Mouse (Mus musculus) liver, embryonic 13.5 days (tissue): ENCODE results near the gene Hk1. TPM values are rescaled to one million over a fixed set of nuclear protein-coding genes. Genes with fewer than 3 reads are reported as not detected.
"Not testable (repeated sequence)": the region's sequence is repeated elsewhere in the genome, so short reads cannot be mapped to it uniquely, and the experiment has no call there.

Source experiments
- ATAC-seq: fragments of 200-750 bp; cut with Nextera tagmentation; 2 replicates; pipeline ENCODE4 v1.8.0; 2017; ENCODE audit warnings: low read depth, mild to moderate bottlenecking, moderate number of reproducible peaks, moderate library complexity
- DNase-seq: peaks from one replicate; pipeline ENCODE4 v3.0.0; 2022
- H3K27ac ChIP-seq: fragments of 300-500 bp; sonication (generic); 2 replicates; pipeline ENCODE4 v1.5.1; 2015; ENCODE audit warnings: moderate library complexity, mild to moderate bottlenecking, inconsistent platforms
- H3K27me3 ChIP-seq: fragments of 300-500 bp; sonication (generic); 2 replicates; pipeline ENCODE4 v1.6.1; 2015; ENCODE audit warnings: mild to moderate bottlenecking, inconsistent platforms
- H3K36me3 ChIP-seq: fragments of 300-500 bp; sonication (generic); 2 replicates; pipeline ENCODE4 v1.6.1; 2015; ENCODE audit warnings: mild to moderate bottlenecking, inconsistent platforms
- H3K4me1 ChIP-seq: fragments of 300-500 bp; sonication (generic); replicated peaks from 2 replicates; pipeline ENCODE4 v1.6.1; 2015; ENCODE audit warnings: inconsistent platforms
- H3K4me2 ChIP-seq: fragments of 300-500 bp; sonication (generic); 2 replicates; pipeline ENCODE4 v1.6.1; 2015; ENCODE audit warnings: inconsistent platforms, mild to moderate bottlenecking, moderate library complexity
- H3K4me3 ChIP-seq: fragments of 300-500 bp; sonication (generic); replicated peaks from 2 replicates; pipeline ENCODE4 v1.5.1; 2015; ENCODE audit warnings: mild to moderate bottlenecking, inconsistent platforms
- H3K9ac ChIP-seq: fragments of 300-500 bp; sonication (generic); 2 replicates; pipeline ENCODE4 v1.6.1; 2015; ENCODE audit warnings: mild to moderate bottlenecking, inconsistent platforms
- H3K9me3 ChIP-seq: fragments of 300-500 bp; sonication (generic); replicated peaks from 2 replicates; pipeline ENCODE4 v1.6.1; 2016; ENCODE audit warnings: inconsistent platforms
- WGBS: fragments of 180-500 bp; shearing (Covaris S2); methylation state at CpG from one replicate; pipeline ENCODE4 v1.1.7; 2015; ENCODE audit not compliant: insufficient replicate concordance; 5-methylcytosine and 5-hydroxymethylcytosine counted together
- polyA plus RNA-seq: library from polyadenylated mRNA; unstranded; fragments of >200 nt; fragmentation: Nextera tagmentation; extraction: Ambion mirVana; gene quantifications from 2 replicates; pipeline ENCODE4 v1.2.1, GENCODE M21; 2015

Gene Hk1
- polyA plus RNA-seq, 1 experiment from 2014 or later: 88.4 TPM

- no peak for ATAC-seq
- WGBS: 38% methylated on average over 12 of the region's 12 CpGs
- Histone ChIP-seq H3K9ac (peak overlapping the region; percentile 74), H3K27ac (peak overlapping the region; percentile 97), H3K4me3 (peak overlapping the region; percentile 49), H3K27me3 (no peaks in the 10 kb centered on the region), H3K9me3 (no peaks in the 10 kb centered on the region), H3K4me1 (peaks cover 100% of the 10 kb centered on the region), H3K36me3 (peaks cover 16% of the 10 kb centered on the region), H3K4me2 (peak overlapping the region; percentile 80)
- no peak for DNase-seq
Measured at GRCm38 (mm10) chr10:62331771-62332170, 47.9 kb downstream of the Hk1 start.

- 68% methylated on average over 9 of the region's 9 CpGs for WGBS
- DNase-seq: no peak
- peak overlapping the region; percentile 97 for H3K27ac ChIP-seq
- peak overlapping the region; percentile 49; the same call in 1 of the 2 replicates for H3K4me3 ChIP-seq
- H3K9ac ChIP-seq: peak overlapping the region; percentile 74
- H3K4me2 ChIP-seq: peak overlapping the region; percentile 80
- no peak for ATAC-seq
- no peaks in the 10 kb centered on the region for H3K9me3 ChIP-seq
- H3K36me3 ChIP-seq: peaks cover 16% of the 10 kb centered on the region
- no peaks in the 10 kb centered on the region for H3K27me3 ChIP-seq
- H3K4me1 ChIP-seq: peaks cover 100% of the 10 kb centered on the region
Measured at GRCm38 (mm10) chr10:62331296-62331695, 48.4 kb downstream of the Hk1 start.

- DNase-seq (no peak), ATAC-seq (no peak)
- Histone ChIP-seq H3K4me1 (peaks cover 100% of the 10 kb centered on the region), H3K9ac (no peak overlapping the region), H3K27ac (peak overlapping the region; percentile 97), H3K4me2 (no peak overlapping the region), H3K27me3 (no peaks in the 10 kb centered on the region), H3K9me3 (no peaks in the 10 kb centered on the region), H3K4me3 (no peak overlapping the region), H3K36me3 (peaks cover 25% of the 10 kb centered on the region)
- 85% methylated on average over 7 of the region's 7 CpGs for WGBS
Measured at GRCm38 (mm10) chr10:62329846-62330245, 49.9 kb downstream of the Hk1 start.

- ATAC-seq (no peak), DNase-seq (no peak)
- no peaks in the 10 kb centered on the region for H3K27me3 ChIP-seq
- H3K4me1 ChIP-seq: peaks cover 100% of the 10 kb centered on the region
- peaks cover 31% of the 10 kb centered on the region for H3K36me3 ChIP-seq
- H3K9ac ChIP-seq: peak overlapping the region; percentile 80
- H3K4me2 ChIP-seq: peak overlapping the region; percentile 83
- WGBS: 60% methylated on average over 10 of the region's 10 CpGs
- H3K9me3 ChIP-seq: no peaks in the 10 kb centered on the region
- H3K27ac ChIP-seq: peak overlapping the region; percentile 97
- peak overlapping the region; percentile 62 for H3K4me3 ChIP-seq
Measured at GRCm38 (mm10) chr10:62328886-62329412, 50.8 kb downstream of the Hk1 start.

- Histone ChIP-seq H3K4me1 (peaks cover 100% of the 10 kb centered on the region), H3K27ac (peak overlapping the region; percentile 97)
- 17% methylated on average over 23 of the region's 23 CpGs for WGBS
Measured at GRCm38 (mm10) chr10:62327572-62328317, 52.0 kb downstream of the Hk1 start.

GRCm38 (mm10) chr10:62326818-62327571 lies 52.7 kb downstream of the Hk1 start:
- 19% methylated on average over 8 of the region's 8 CpGs for whole genome bisulfite sequencing

More at GRCm38 (mm10) chr10:62327572-62328317, 52.0 kb downstream of the Hk1 start:
- Histone ChIP-seq H3K36me3 (peaks cover 28% of the 10 kb centered on the region), H3K4me2 (peak overlapping the region; percentile 83), H3K9ac (peak overlapping the region; percentile 80), H3K4me3 (peak overlapping the region; percentile 62), H3K9me3 (no peaks in the 10 kb centered on the region), H3K27me3 (no peaks in the 10 kb centered on the region)
- peak; percentile 93 for DNase-seq
- peak; percentile 95 for ATAC-seq

GRCm38 (mm10) chr10:62326002-62326401 lies 53.7 kb downstream of the Hk1 start:
- H3K9me3 ChIP-seq: no peaks in the 10 kb centered on the region
- DNase-seq (no peak), ATAC-seq (no peak)
- peaks cover 28% of the 10 kb centered on the region for H3K36me3 ChIP-seq
- H3K27ac ChIP-seq: peak overlapping the region; percentile 97
- H3K4me3 ChIP-seq: peak overlapping the region; percentile 62
- H3K4me2 ChIP-seq: peak overlapping the region; percentile 83
- no peaks in the 10 kb centered on the region for H3K27me3 ChIP-seq
- peaks cover 94% of the 10 kb centered on the region for H3K4me1 ChIP-seq
- WGBS: 67% methylated on average over 8 of the region's 8 CpGs
- H3K9ac ChIP-seq: peak overlapping the region; percentile 80

More at GRCm38 (mm10) chr10:62326818-62327571, 52.7 kb downstream of the Hk1 start:
- H3K9me3 ChIP-seq: no peaks in the 10 kb centered on the region
- H3K9ac ChIP-seq: peak overlapping the region; percentile 80
- peaks cover 94% of the 10 kb centered on the region for H3K4me1 ChIP-seq
- peak overlapping the region; percentile 97 for H3K27ac ChIP-seq
- H3K4me3 ChIP-seq: peak overlapping the region; percentile 62
- H3K4me2 ChIP-seq: peak overlapping the region; percentile 83
- DNase-seq (no peak), ATAC-seq (no peak)
- peaks cover 28% of the 10 kb centered on the region for H3K36me3 ChIP-seq
- H3K27me3 ChIP-seq: no peaks in the 10 kb centered on the region

GRCm38 (mm10) chr10:62322821-62323220 lies 56.9 kb downstream of the Hk1 start:
- H3K4me2 ChIP-seq, ATAC-seq, H3K9ac ChIP-seq, DNase-seq, H3K9me3 ChIP-seq, H3K4me3 ChIP-seq, H3K27ac ChIP-seq, H3K27me3 ChIP-seq: not testable (repeated sequence)
- WGBS: 73% methylated on average over 8 of the region's 8 CpGs
- Histone ChIP-seq H3K36me3 (peaks cover 26% of the 10 kb centered on the region), H3K4me1 (peaks cover 75% of the 10 kb centered on the region)

GRCm38 (mm10) chr10:62321457-62321856 lies 58.3 kb downstream of the Hk1 start:
- DNase-seq (no peak), ATAC-seq (no peak)
- Histone ChIP-seq H3K4me1 (peaks cover 72% of the 10 kb centered on the region), H3K36me3 (peaks cover 40% of the 10 kb centered on the region), H3K9me3 (no peaks in the 10 kb centered on the region), H3K9ac (no peak overlapping the region), H3K27me3 (no peaks in the 10 kb centered on the region), H3K4me2 (no peak overlapping the region), H3K4me3 (no peak overlapping the region), H3K27ac (no peak overlapping the region)
- WGBS: 72% methylated on average over 9 of the region's 9 CpGs

- ATAC-seq (no peak), DNase-seq (no peak)
- no peak overlapping the region for H3K4me2 ChIP-seq
- H3K9ac ChIP-seq: no peak overlapping the region
- H3K4me1 ChIP-seq: peaks cover 70% of the 10 kb centered on the region
- no peak overlapping the region for H3K4me3 ChIP-seq
- WGBS: 80% methylated on average over 9 of the region's 9 CpGs
- H3K27me3 ChIP-seq: no peaks in the 10 kb centered on the region
- H3K27ac ChIP-seq: no peak overlapping the region
- H3K36me3 ChIP-seq: peaks cover 43% of the 10 kb centered on the region
- no peaks in the 10 kb centered on the region for H3K9me3 ChIP-seq
Measured at GRCm38 (mm10) chr10:62320402-62320978, 59.2 kb downstream of the Hk1 start.

- Histone ChIP-seq H3K36me3 (peaks cover 48% of the 10 kb centered on the region), H3K4me2 (no peak overlapping the region), H3K9ac (no peak overlapping the region), H3K4me1 (peaks cover 65% of the 10 kb centered on the region), H3K27me3 (no peaks in the 10 kb centered on the region), H3K9me3 (no peaks in the 10 kb centered on the region), H3K4me3 (no peak overlapping the region), H3K27ac (no peak overlapping the region)
- ATAC-seq (no peak), DNase-seq (no peak)
- WGBS: 73% methylated on average over 7 of the region's 7 CpGs
Measured at GRCm38 (mm10) chr10:62319154-62319553, 60.6 kb downstream of the Hk1 start.
